Mouse (Mus musculus): ENCODE measurements at regions not wholly inside any gene's neighbourhood (a gene's known extent, or its start where the extent isn't known, plus 50 kb on each side); places are given as distances from the start of the nearest gene placed in this dataset.
A peak's percentile ranks its signal among the peaks of the same experiment; 100 is the strongest.

DNA sequence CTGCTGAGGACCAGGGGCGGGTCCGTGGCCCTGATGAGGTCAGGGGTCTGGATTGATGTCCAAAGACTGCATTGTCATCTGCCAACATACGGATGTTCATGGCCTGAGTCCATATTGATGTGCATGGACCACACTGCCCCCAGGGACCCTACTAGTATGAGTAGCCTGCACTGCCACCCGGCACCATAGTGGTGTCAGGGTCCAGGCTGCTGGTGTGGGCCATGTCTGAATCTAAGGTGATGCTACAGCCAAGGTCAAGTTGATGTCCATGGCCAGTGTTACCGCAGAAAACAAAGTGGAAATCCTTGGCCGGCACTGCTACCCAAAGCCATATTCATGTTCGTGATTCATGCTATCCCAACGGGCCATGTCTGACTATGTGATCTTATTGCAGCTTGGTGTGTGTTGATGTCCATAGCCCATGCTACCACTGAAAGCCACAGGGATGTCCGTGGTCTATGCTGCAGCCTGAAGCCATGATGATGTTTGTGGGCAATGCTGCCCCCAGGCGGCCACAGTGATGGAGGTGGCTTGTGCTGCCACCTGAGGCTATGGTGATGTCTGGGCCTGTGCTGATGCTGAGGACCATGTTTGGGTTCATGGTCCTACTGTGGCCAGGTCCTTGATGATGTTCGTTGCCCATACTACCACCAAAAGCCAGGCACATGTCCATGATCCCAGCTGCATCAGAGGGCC is 130.5 kb downstream of the Iqub start:
- 84% methylated on average over 11 of the region's 11 CpGs for WGBS
- no peak for ATAC-seq (ENCODE audit: insufficient number of reproducible peaks, insufficient read depth, low FRiP score, low read depth)
- H3K27me3 ChIP-seq (ENCODE audit: control insufficient read depth, insufficient read depth, low read length), result no peaks in the 10 kb centered on the region
- H3K4me2 ChIP-seq (replicated peaks; ENCODE audit: low read depth, low read length), result no peak overlapping the region
- no peaks in the 10 kb centered on the region for H3K4me1 ChIP-seq (ENCODE audit: control insufficient read depth, insufficient read depth, low read length)
- H3K9me3 ChIP-seq (ENCODE audit: control insufficient read depth, low read depth, low read length), result no peaks in the 10 kb centered on the region
- H3K9ac ChIP-seq (replicated peaks; ENCODE audit: low read depth, low read length), result no peak overlapping the region
- H3K36me3 ChIP-seq (ENCODE audit: control insufficient read depth, insufficient read depth, low read length), result no peaks in the 10 kb centered on the region
- no peak overlapping the region for H3K27ac ChIP-seq (ENCODE audit: low read length)
- no peak overlapping the region for H3K4me3 ChIP-seq (ENCODE audit: low read depth, low read length)

- ATAC-seq (ENCODE audit: insufficient number of reproducible peaks, insufficient read depth, low FRiP score, low read depth), result no peak
- no peaks in the 10 kb centered on the region for H3K9me3 ChIP-seq (ENCODE audit: control insufficient read depth, low read depth, low read length)
- 47% methylated on average over 2 of the region's 2 CpGs for WGBS
- no peak overlapping the region for H3K27ac ChIP-seq (ENCODE audit: low read length)
- no peak overlapping the region for H3K4me3 ChIP-seq (ENCODE audit: low read depth, low read length)
- no peak overlapping the region for H3K4me2 ChIP-seq (replicated peaks; ENCODE audit: low read depth, low read length)
- H3K9ac ChIP-seq (replicated peaks; ENCODE audit: low read depth, low read length), result no peak overlapping the region
- H3K4me1 ChIP-seq (ENCODE audit: control insufficient read depth, insufficient read depth, low read length), result no peaks in the 10 kb centered on the region
- H3K27me3 ChIP-seq (ENCODE audit: control insufficient read depth, insufficient read depth, low read length), result no peaks in the 10 kb centered on the region
- H3K36me3 ChIP-seq (ENCODE audit: control insufficient read depth, insufficient read depth, low read length), result no peaks in the 10 kb centered on the region
These were observed 135.0 kb downstream of the Iqub start for GRCm38 (mm10) chr6:24379859-24380258.

- 78% methylated on average over 4 of the region's 4 CpGs for WGBS
- no peaks in the 10 kb centered on the region for H3K36me3 ChIP-seq (ENCODE audit: control insufficient read depth, insufficient read depth, low read length)
- H3K9ac ChIP-seq (replicated peaks; ENCODE audit: low read depth, low read length), result no peak overlapping the region
- H3K27me3 ChIP-seq (ENCODE audit: control insufficient read depth, insufficient read depth, low read length), result no peaks in the 10 kb centered on the region
- no peak overlapping the region for H3K4me3 ChIP-seq (ENCODE audit: low read depth, low read length)
- H3K9me3 ChIP-seq (ENCODE audit: control insufficient read depth, low read depth, low read length), result no peaks in the 10 kb centered on the region
- no peak overlapping the region for H3K4me2 ChIP-seq (replicated peaks; ENCODE audit: low read depth, low read length)
- H3K4me1 ChIP-seq (ENCODE audit: control insufficient read depth, insufficient read depth, low read length), result no peaks in the 10 kb centered on the region
- no peak overlapping the region for H3K27ac ChIP-seq (ENCODE audit: low read length)
- ATAC-seq (ENCODE audit: insufficient number of reproducible peaks, insufficient read depth, low FRiP score, low read depth), result no peak
These were observed 138.1 kb downstream of the Iqub start for GRCm38 (mm10) chr6:24376728-24377127.

DNA sequence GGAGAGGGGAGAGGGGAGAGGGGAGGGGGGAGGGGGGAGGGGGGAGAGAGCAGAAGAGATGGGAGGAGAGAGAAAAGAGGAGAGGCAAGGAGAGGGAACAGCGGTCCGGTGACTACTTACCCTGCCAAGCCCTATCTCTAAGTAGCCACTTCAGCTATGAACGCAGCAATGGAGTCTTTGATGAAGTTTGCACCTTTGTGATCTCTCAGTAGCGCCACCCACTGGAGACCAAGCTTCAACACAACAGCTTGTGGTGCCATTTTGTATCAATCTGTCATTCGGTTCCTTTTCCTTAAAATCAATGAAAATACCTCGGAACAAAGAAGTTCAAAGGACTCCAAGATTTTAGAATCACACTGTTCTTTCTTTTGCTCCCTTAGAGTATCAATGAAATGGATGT is 141.7 kb downstream of the Iqub start:
- no peaks in the 10 kb centered on the region for H3K27me3 ChIP-seq (ENCODE audit: control insufficient read depth, insufficient read depth, low read length)
- no peaks in the 10 kb centered on the region for H3K36me3 ChIP-seq (ENCODE audit: control insufficient read depth, insufficient read depth, low read length)
- H3K4me3 ChIP-seq (ENCODE audit: low read depth, low read length), result no peak overlapping the region
- H3K9me3 ChIP-seq (ENCODE audit: control insufficient read depth, low read depth, low read length), result no peaks in the 10 kb centered on the region
- no peak overlapping the region for H3K4me2 ChIP-seq (replicated peaks; ENCODE audit: low read depth, low read length)
- no peak overlapping the region for H3K27ac ChIP-seq (ENCODE audit: low read length)
- 80% methylated on average over 6 of the region's 6 CpGs for WGBS
- no peak overlapping the region for H3K9ac ChIP-seq (replicated peaks; ENCODE audit: low read depth, low read length)
- ATAC-seq (ENCODE audit: insufficient number of reproducible peaks, insufficient read depth, low FRiP score, low read depth), result no peak
- H3K4me1 ChIP-seq (ENCODE audit: control insufficient read depth, insufficient read depth, low read length), result no peaks in the 10 kb centered on the region

GRCm38 (mm10) chr6:24371680-24372079 is 143.2 kb downstream of the Iqub start:
- Histone ChIP-seq H3K9ac (replicated peaks; ENCODE audit: low read depth, low read length) (no peak overlapping the region), H3K9me3 (ENCODE audit: control insufficient read depth, low read depth, low read length) (no peaks in the 10 kb centered on the region), H3K36me3 (ENCODE audit: control insufficient read depth, insufficient read depth, low read length) (no peaks in the 10 kb centered on the region), H3K27me3 (ENCODE audit: control insufficient read depth, insufficient read depth, low read length) (no peaks in the 10 kb centered on the region), H3K4me3 (ENCODE audit: low read depth, low read length) (no peak overlapping the region), H3K27ac (ENCODE audit: low read length) (no peak overlapping the region), H3K4me2 (replicated peaks; ENCODE audit: low read depth, low read length) (no peak overlapping the region), H3K4me1 (ENCODE audit: control insufficient read depth, insufficient read depth, low read length) (no peaks in the 10 kb centered on the region)
- WGBS, result 76% methylated on average over 1 of the region's 1 CpGs
- no peak for ATAC-seq (ENCODE audit: insufficient number of reproducible peaks, insufficient read depth, low FRiP score, low read depth)

DNA sequence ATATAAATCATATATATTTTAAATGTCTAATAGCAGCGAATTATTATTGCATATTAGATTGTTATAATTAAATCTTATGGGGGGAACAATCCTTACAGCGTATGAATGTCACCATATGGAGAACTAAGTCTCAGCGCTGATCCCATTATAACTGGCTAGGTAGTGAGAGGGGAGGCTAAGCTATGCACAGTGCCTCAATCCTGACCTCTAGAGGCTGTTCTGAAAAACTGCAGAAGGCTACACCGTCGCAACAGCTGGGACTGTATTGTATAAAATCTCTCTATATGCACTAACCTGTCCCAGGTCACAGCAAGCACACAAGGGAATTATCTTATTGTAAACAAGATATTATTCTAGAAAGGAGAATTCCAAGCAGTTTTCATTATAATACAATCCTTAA is 164.0 kb downstream of the Iqub start:
- Histone ChIP-seq H3K36me3 (ENCODE audit: control insufficient read depth, insufficient read depth, low read length) (no peaks in the 10 kb centered on the region), H3K4me3 (ENCODE audit: low read depth, low read length) (no peak overlapping the region), H3K9me3 (ENCODE audit: control insufficient read depth, low read depth, low read length) (no peaks in the 10 kb centered on the region), H3K4me2 (replicated peaks; ENCODE audit: low read depth, low read length) (no peak overlapping the region), H3K27ac (ENCODE audit: low read length) (no peak overlapping the region), H3K9ac (replicated peaks; ENCODE audit: low read depth, low read length) (no peak overlapping the region), H3K27me3 (ENCODE audit: control insufficient read depth, insufficient read depth, low read length) (no peaks in the 10 kb centered on the region), H3K4me1 (ENCODE audit: control insufficient read depth, insufficient read depth, low read length) (no peaks in the 10 kb centered on the region)
- WGBS, result 18% methylated on average over 5 of the region's 5 CpGs
- ATAC-seq (ENCODE audit: insufficient number of reproducible peaks, insufficient read depth, low FRiP score, low read depth), result peak; percentile 77

DNA sequence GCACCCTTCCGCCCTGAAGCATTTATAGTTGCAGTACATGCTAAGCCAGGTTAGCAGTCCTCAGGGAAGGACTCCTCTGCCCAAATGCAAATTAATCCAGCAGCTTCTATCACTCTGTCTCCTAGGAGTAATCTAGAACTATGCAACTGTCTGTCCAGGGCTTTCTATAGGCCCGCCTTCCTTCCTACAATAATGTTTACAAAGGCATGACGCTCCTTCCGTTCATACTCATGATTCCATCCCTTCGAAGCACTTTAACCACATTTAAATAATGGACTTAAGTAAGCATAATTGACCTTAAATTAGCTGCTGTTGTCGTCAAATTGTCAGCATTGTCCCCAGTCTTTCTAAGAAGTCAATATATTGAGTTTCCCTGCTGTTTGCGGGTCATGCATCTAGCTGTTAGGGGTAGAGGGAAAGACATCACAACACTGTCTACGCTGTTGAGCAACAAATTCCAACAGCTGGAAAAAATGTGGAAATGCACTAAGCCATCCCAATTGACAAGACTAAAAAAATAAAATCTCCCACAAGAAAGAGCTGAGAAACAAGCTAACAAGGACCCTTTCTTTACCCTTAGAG is 166.3 kb downstream of the Iqub start:
- Histone ChIP-seq H3K9me3 (ENCODE audit: control insufficient read depth, low read depth, low read length) (no peaks in the 10 kb centered on the region), H3K27me3 (ENCODE audit: control insufficient read depth, insufficient read depth, low read length) (no peaks in the 10 kb centered on the region), H3K4me3 (ENCODE audit: low read depth, low read length) (no peak overlapping the region), H3K4me2 (replicated peaks; ENCODE audit: low read depth, low read length) (no peak overlapping the region), H3K4me1 (ENCODE audit: control insufficient read depth, insufficient read depth, low read length) (no peaks in the 10 kb centered on the region), H3K9ac (replicated peaks; ENCODE audit: low read depth, low read length) (no peak overlapping the region), H3K27ac (ENCODE audit: low read length) (no peak overlapping the region), H3K36me3 (ENCODE audit: control insufficient read depth, insufficient read depth, low read length) (no peaks in the 10 kb centered on the region)
- WGBS, result 49% methylated on average over 8 of the region's 8 CpGs
- no peak for ATAC-seq (ENCODE audit: insufficient number of reproducible peaks, insufficient read depth, low FRiP score, low read depth)

DNA sequence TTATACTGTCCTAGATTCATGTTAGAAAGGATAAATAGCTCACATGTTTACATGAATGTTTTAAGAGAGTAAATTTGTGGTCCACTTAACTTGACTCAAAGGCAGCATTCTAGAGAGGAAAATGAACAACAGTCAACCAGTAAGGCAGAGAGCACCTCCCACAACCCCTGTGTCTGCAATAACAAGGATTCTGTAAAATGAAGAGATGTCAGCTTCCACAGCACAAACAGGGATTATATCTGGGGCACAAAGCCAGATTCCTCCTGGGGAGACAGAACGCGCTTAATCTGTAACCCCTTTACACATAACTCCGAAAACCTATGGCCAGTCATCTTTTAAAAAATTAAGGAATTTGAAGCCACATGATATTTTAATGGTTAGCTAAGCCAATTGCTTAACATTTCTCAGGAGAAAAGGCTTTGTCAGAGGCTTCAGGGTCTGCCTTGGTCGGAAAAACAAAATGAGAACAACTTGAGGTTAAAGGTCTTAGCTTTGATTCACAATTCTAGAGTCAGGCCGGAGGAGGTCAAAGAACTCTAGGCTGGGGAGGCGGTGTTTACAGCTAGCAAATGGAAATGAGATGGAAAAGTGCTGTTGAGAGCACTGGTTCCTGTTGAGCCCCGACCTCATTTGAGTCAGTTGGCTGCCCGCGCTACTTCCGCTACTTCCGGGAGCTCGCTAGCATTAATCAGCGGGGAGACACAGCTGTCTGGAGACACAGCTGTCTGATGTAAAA is 167.0 kb downstream of the Iqub start:
- Histone ChIP-seq H3K36me3 (ENCODE audit: control insufficient read depth, insufficient read depth, low read length) (no peaks in the 10 kb centered on the region), H3K27ac (ENCODE audit: low read length) (no peak overlapping the region), H3K4me2 (replicated peaks; ENCODE audit: low read depth, low read length) (no peak overlapping the region), H3K27me3 (ENCODE audit: control insufficient read depth, insufficient read depth, low read length) (no peaks in the 10 kb centered on the region), H3K9me3 (ENCODE audit: control insufficient read depth, low read depth, low read length) (no peaks in the 10 kb centered on the region), H3K4me3 (ENCODE audit: low read depth, low read length) (no peak overlapping the region), H3K9ac (replicated peaks; ENCODE audit: low read depth, low read length) (no peak overlapping the region), H3K4me1 (ENCODE audit: control insufficient read depth, insufficient read depth, low read length) (no peaks in the 10 kb centered on the region)
- ATAC-seq (ENCODE audit: insufficient number of reproducible peaks, insufficient read depth, low FRiP score, low read depth), result peak; percentile 74; the same call in 1 of the 2 replicates
- WGBS, result 38% methylated on average over 13 of the region's 13 CpGs

Data from stomach, embryonic 14.5 days (tissue).